Mouse (Mus musculus): ENCODE data around the gene Ldhal6b.

GRCm38 (mm10) chr17:5385694-5386093 lies 32.9 kb downstream of the Ldhal6b start:
- TF ChIP-seq POLR2A (IDR thresholded peaks at IDR 0.05; ENCODE audit: insufficient read depth, low read length) = no peak
- TF ChIP-seq CTCF (IDR thresholded peaks at IDR 0.05; ENCODE audit: low read depth, low read length) = no peak

Measured in ES-Bruce4 (cell line).